Mouse (Mus musculus) hindbrain, embryonic 16.5 days (tissue): ENCODE results near the gene Gja8. TPM values are rescaled to one million over a fixed set of nuclear protein-coding genes. Genes with fewer than 3 reads are reported as not detected.
A peak's percentile ranks its signal among the peaks of the same experiment; 100 is the strongest.

Experiments
- ATAC-seq: fragments of 200-750 bp; cut with Nextera tagmentation; 2 replicates; pipeline ENCODE4 v1.8.0; 2017; ENCODE audit warnings: moderate TSS enrichment, moderate library complexity
- H3K27ac ChIP-seq: fragments of 300-500 bp; sonication (generic); 2 replicates; pipeline ENCODE4 v1.5.1; 2014; ENCODE audit warnings: low read depth, mild to moderate bottlenecking, control low read depth, low read length, moderate library complexity
- H3K27me3 ChIP-seq: fragments of 300-500 bp; sonication (generic); replicated peaks from 2 replicates; pipeline ENCODE4 v1.6.1; 2014; ENCODE audit warnings: low read length; ENCODE audit not compliant: control insufficient read depth, insufficient read depth
- H3K36me3 ChIP-seq: fragments of 300-500 bp; sonication (generic); 2 replicates; pipeline ENCODE4 v1.6.1; 2014; ENCODE audit warnings: mild to moderate bottlenecking, low read length, moderate library complexity, mixed read lengths; ENCODE audit not compliant: control insufficient read depth, insufficient read depth
- H3K4me1 ChIP-seq: fragments of 300-500 bp; sonication (generic); 2 replicates; pipeline ENCODE4 v1.6.1; 2014; ENCODE audit warnings: low read depth, low read length; ENCODE audit not compliant: control insufficient read depth, insufficient read depth
- H3K4me2 ChIP-seq: fragments of 300-500 bp; sonication (generic); 2 replicates; pipeline ENCODE4 v1.6.1; 2014; ENCODE audit warnings: mild to moderate bottlenecking, low read length, control low read depth, moderate library complexity
- H3K4me3 ChIP-seq: fragments of 300-500 bp; sonication (generic); 2 replicates; pipeline ENCODE4 v1.5.1; 2014; ENCODE audit warnings: mild to moderate bottlenecking, low read length, control low read depth, moderate library complexity
- H3K9ac ChIP-seq: fragments of 300-500 bp; sonication (generic); 2 replicates; pipeline ENCODE4 v1.6.1; 2014; ENCODE audit warnings: low read depth, mild to moderate bottlenecking, control low read depth, low read length, moderate library complexity
- H3K9me3 ChIP-seq: fragments of 300-500 bp; sonication (generic); 2 replicates; pipeline ENCODE4 v1.6.1; 2014; ENCODE audit warnings: mild to moderate bottlenecking, low read length, moderate library complexity; ENCODE audit not compliant: control insufficient read depth
- WGBS: fragments of 180-500 bp; shearing (Covaris S2); extraction: QIAGEN DNeasy Blood & Tissue Kit; methylation state at CpG from one replicate; pipeline ENCODE4 v1.1.7; 2014; 5-methylcytosine and 5-hydroxymethylcytosine counted together
- polyA plus RNA-seq: library from polyadenylated mRNA; unstranded; fragments of >200 nt; fragmentation: Nextera tagmentation; extraction: Ambion mirVana; gene quantifications from 2 replicates; pipeline ENCODE4 v1.2.1, GENCODE M21; 2015

Gja8 gene
- polyA plus RNA-seq, result 0.03 and 0.04 TPM in 2 replicates

DNA sequence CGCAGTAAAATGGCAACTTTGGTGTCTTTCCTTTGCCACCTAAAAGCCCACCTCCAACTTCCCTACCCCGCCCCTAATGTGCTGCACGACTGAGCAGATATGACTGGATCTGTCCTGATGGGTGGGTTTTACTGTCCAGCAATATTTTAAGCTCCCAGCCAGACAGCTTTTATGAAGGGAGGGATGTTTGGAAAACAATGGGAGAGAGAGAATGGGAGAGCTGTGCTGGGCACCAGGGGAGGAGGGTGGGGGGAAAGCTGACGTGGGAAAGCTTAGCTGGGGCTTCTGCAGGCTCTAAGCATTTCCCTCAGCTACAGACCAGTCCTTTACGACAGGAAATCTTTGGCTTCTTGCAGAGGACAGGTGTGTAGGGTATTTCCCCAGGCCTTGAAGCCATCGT lies at the start of gene Gja8:
Gene Gja8 (minus strand): TSS at position 101 of the 400 bp plus-strand sequence.
- no peaks in the 10 kb centered on the region; the same call in 1 of the 2 replicates for H3K27me3 ChIP-seq
- no peak within 1 kb of the TSS for H3K4me3 ChIP-seq
- no peak within 1 kb of the TSS for H3K27ac ChIP-seq
- no peak within 1 kb of the TSS for H3K9ac ChIP-seq
- no peaks in the 10 kb centered on the region for H3K9me3 ChIP-seq
- WGBS, result 76% methylated on average over 6 of the region's 6 CpGs
- no peaks in the 10 kb centered on the region for H3K36me3 ChIP-seq
- no peaks in the 10 kb centered on the region; the same call in 1 of the 2 replicates for H3K4me1 ChIP-seq
- H3K4me2 ChIP-seq, result no peak within 1 kb of the TSS
- ATAC-seq, result no peak

DNA sequence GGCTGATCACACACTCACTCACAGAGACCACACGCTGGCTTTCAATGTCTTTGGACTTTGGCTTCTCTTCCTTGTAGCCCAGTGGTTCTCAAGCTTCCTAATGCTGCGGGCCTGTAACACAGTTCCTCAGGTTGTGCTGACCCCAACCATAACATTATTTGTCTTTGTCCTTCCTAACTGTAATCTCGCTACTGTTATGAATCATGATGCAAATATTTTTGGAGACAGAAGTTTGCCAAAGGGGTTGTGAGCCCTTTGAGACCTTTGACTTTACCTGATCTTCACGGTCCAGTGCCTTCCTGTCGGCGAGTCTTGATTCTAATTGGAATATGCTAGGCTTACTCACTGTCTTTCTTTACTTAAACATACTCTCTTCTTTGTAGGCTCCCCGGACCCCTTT lies 48.6 kb upstream of the Gja8 start:
- no peaks in the 10 kb centered on the region for H3K36me3 ChIP-seq
- no peaks in the 10 kb centered on the region for H3K4me1 ChIP-seq
- no peak overlapping the region for H3K27ac ChIP-seq
- H3K9ac ChIP-seq, result no peak overlapping the region
- 85% methylated on average over 7 of the region's 7 CpGs for WGBS
- no peak overlapping the region for H3K4me3 ChIP-seq
- no peak for ATAC-seq
- H3K4me2 ChIP-seq, result no peak overlapping the region
- no peaks in the 10 kb centered on the region for H3K27me3 ChIP-seq
- H3K9me3 ChIP-seq, result no peaks in the 10 kb centered on the region

DNA sequence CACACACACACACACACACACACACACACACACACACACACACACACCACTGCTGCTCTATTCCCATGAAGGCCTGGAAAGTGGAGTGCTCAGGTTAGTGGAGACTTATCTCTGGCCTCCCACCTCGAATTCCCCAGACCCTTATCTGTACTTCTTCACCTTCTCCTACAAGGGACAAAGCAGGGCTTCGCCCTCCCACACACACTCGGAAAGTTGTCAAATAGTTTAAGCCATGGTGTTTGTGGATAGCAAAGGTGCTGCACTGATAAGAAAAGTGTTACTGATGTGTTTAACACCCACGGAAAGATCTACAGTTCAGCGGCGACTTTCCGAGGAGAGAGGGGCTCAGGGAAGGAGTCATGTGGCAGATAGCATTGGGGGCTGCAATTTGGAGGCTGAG lies 45.2 kb upstream of the Gja8 start:
- H3K4me3 ChIP-seq, result no peak overlapping the region
- no peaks in the 10 kb centered on the region for H3K9me3 ChIP-seq
- no peaks in the 10 kb centered on the region for H3K36me3 ChIP-seq
- ATAC-seq, result no peak
- H3K27ac ChIP-seq, result no peak overlapping the region
- no peaks in the 10 kb centered on the region for H3K27me3 ChIP-seq
- no peaks in the 10 kb centered on the region for H3K4me1 ChIP-seq
- H3K9ac ChIP-seq, result no peak overlapping the region
- H3K4me2 ChIP-seq, result no peak overlapping the region
- 74% methylated on average over 7 of the region's 7 CpGs for WGBS

DNA sequence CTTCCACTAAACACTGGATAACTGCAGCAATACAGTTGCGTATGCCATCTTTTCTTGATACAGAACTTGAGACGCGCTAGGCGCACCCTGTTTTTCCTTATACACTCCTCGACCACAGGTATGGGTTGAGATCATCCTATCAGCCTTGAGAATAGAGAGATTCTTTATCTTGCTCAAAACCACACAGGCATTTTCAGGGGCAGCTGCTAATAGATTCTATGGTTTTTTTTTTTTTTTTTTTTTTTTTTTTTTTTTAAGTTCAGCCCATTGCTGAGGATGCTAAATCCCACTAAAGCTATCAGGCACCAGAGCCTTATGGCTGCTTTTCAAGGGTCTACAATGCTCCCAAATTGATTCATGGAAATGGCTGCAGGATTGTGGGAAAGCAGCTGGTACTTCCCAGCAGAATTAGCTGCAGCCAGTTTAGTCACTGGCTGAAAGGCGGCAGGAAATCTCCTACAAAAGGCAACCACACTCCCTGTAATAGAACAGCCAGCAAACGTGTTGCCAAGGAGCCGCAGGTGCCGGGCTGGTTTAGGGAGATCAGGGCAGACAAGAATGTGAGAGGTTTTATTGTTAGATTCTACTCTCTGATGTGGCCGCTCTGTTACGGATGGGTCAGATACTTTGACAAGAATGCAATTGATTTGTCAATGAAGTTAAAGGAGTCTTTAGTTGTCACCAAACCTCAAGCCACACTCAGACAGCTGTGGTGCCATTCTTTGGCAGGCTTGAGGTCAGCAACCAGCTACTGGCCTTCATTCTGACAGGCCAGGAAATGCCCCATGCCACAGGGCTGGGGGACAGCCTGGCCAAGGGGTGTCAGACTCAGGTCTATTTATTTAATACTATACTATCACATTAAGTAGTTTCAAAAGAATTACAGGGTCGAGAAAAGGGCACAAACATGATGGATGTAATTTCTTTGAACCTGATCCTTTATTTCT lies 37.5 kb upstream of the Gja8 start:
- WGBS, result 49% methylated on average over 12 of the region's 12 CpGs
- Histone ChIP-seq H3K36me3 (no peaks in the 10 kb centered on the region), H3K4me3 (no peak overlapping the region), H3K9me3 (no peaks in the 10 kb centered on the region), H3K27ac (no peak overlapping the region), H3K27me3 (no peaks in the 10 kb centered on the region), H3K4me1 (peaks cover 5% of the 10 kb centered on the region; the same call in 1 of the 2 replicates), H3K9ac (no peak overlapping the region), H3K4me2 (no peak overlapping the region)
- ATAC-seq, result peak; percentile 63

DNA sequence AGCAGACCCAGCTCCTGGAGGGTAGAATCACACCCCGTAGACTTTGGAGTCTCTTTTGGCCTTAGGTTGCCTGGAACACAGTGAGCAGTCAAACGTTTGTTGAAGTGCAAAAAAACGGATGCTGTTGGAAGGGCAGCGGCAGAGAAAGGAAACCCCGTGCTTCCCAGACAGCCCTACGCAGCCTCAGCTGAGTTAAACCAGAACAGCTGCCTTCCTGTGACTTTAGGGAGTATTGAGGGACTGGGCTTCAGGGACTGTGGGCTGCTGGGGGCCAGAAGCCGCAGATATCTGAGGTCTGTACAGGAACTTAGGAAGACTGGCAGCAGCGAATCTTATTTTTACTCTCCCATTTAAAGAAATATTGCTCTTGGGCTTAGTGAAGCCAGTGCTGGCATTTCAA lies 34.8 kb upstream of the Gja8 start:
- Histone ChIP-seq H3K4me2 (no peak overlapping the region), H3K4me3 (no peak overlapping the region), H3K27me3 (no peaks in the 10 kb centered on the region), H3K27ac (no peak overlapping the region), H3K9ac (no peak overlapping the region), H3K4me1 (peaks cover 5% of the 10 kb centered on the region; the same call in 1 of the 2 replicates), H3K9me3 (no peaks in the 10 kb centered on the region), H3K36me3 (no peaks in the 10 kb centered on the region)
- no peak for ATAC-seq
- WGBS, result 47% methylated on average over 8 of the region's 8 CpGs

DNA sequence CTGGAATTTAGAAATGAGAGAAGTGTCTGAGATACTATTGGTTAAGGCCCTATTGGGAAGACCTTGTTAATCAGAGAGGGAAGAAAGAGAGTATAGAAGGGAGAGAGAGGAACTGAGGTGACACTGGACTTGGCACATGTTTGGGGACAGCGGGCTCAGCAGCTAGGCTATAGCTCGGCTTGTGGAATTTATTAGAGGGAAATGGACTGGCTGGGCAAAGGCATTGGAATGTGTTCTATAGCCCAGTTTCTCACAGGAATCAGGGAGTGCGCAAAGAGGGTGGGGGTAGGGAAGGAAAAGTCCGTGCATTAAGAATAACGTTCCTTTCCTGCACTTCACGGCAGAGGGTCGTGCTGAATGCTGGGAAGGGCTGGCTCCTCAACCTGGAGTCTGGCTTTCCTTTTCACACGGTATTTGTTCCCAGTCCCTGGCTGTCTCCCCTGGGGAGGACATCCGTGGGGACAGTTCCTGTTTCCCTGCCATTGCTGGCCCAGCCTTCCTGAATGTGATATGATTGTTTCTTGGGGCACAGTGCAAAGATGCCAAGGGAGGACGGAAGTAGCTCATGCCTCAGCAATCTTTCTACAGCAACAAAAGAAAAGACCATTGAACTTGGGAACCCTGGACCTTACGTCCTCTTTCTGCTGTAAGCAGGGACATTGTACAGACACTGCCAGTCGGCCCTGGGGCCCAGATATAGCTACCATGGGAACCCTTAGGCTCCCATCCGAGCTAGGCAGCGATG lies 27.8 kb upstream of the Gja8 start:
- no peaks in the 10 kb centered on the region for H3K36me3 ChIP-seq
- no peaks in the 10 kb centered on the region for H3K27me3 ChIP-seq
- no peak overlapping the region for H3K4me3 ChIP-seq
- H3K4me2 ChIP-seq, result no peak overlapping the region; the same call in 1 of the 2 replicates
- no peak; the same call in 1 of the 2 replicates for ATAC-seq
- no peak overlapping the region for H3K27ac ChIP-seq
- H3K9me3 ChIP-seq, result no peaks in the 10 kb centered on the region
- 49% methylated on average over 14 of the region's 14 CpGs for WGBS
- H3K9ac ChIP-seq, result no peak overlapping the region
- no peaks in the 10 kb centered on the region for H3K4me1 ChIP-seq

DNA sequence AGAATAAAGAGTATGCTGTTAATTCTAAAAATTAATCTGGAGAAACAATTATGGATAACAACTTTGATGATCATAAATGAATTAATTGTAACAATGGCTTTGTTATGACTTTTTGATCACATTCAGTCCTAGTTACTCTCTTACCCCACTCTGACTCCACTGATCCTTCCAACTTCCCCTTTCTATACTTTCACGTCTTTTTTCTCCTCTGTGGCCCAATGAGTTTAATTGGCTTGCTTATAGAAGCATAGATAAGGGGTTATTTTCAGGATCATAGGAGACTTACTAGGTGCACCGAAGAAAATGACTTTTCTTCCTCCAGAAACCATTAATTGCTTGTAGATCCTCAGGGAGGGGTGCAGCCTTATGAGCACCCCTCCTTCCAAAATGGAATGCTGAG lies 16.9 kb upstream of the Gja8 start:
- peaks cover 10% of the 10 kb centered on the region for H3K4me1 ChIP-seq
- no peak overlapping the region for H3K4me2 ChIP-seq
- H3K4me3 ChIP-seq, result no peak overlapping the region
- H3K27me3 ChIP-seq, result no peaks in the 10 kb centered on the region
- WGBS, result 88% methylated on average over 2 of the region's 2 CpGs
- H3K36me3 ChIP-seq, result no peaks in the 10 kb centered on the region
- H3K9ac ChIP-seq, result no peak overlapping the region
- H3K27ac ChIP-seq, result no peak overlapping the region
- no peak for ATAC-seq
- peaks cover 3% of the 10 kb centered on the region; the same call in 1 of the 2 replicates for H3K9me3 ChIP-seq

DNA sequence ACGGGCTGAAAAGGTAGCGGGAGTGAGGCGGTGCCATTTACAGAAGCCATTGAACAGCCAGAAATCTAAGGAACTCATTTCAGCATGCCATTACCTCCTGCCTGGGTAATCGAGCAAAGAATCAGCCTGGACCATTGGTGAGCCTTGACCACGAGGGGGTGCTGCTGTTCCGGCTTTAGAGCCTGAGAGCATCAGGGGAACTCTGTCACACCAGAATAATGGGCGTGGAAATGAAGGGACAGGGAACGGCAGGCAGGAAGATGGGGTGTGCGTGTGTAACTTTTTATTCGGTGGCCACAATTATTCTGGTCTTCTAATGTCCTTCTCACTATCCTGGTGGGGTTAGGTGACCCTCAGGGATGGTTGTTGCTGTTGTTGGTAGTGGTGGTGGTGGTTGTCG lies 12.9 kb upstream of the Gja8 start:
- H3K4me1 ChIP-seq, result peaks cover 17% of the 10 kb centered on the region
- H3K9me3 ChIP-seq, result peaks cover 3% of the 10 kb centered on the region; the same call in 1 of the 2 replicates
- 9% methylated on average over 11 of the region's 11 CpGs for WGBS
- peak; percentile 86 for ATAC-seq
- H3K36me3 ChIP-seq, result no peaks in the 10 kb centered on the region
- no peak overlapping the region for H3K9ac ChIP-seq
- peak overlapping the region; percentile 11; the same call in 1 of the 2 replicates for H3K4me3 ChIP-seq
- H3K4me2 ChIP-seq, result peak overlapping the region; percentile 41
- H3K27ac ChIP-seq, result no peak overlapping the region
- no peaks in the 10 kb centered on the region for H3K27me3 ChIP-seq

DNA sequence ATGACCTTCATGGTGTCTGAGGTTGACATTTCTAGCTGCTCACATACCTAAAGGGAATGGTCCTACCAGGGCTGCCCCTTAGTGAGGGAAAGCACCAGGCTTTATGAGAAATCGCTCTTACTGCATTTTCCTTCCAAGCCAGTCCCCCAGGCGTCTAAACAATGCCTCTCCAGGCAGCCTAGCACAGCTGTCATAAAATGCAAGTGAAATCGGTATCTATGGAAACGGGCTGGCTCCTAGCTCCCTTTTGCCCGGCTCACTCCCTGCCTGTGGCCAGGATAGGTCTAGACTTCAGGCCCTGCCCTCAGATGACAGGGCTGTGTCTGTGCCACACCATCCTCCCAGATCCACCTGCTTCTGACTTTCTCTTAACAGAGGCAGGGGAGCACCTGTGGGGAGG lies 11.8 kb upstream of the Gja8 start:
- Histone ChIP-seq H3K9ac (peak overlapping the region; percentile 42; the same call in 1 of the 2 replicates), H3K4me3 (no peak overlapping the region), H3K36me3 (no peaks in the 10 kb centered on the region), H3K27me3 (no peaks in the 10 kb centered on the region), H3K4me2 (no peak overlapping the region), H3K4me1 (peaks cover 17% of the 10 kb centered on the region), H3K27ac (no peak overlapping the region), H3K9me3 (no peaks in the 10 kb centered on the region)
- 15% methylated on average over 5 of the region's 5 CpGs for WGBS
- peak; percentile 81 for ATAC-seq
